Mouse (Mus musculus): ENCODE measurements around the gene Palld. TPM values are rescaled to one million over a fixed set of nuclear protein-coding genes. Genes with fewer than 3 reads are reported as not detected.

Palld gene
- polyA plus RNA-seq, 1 experiment from 2014 or later = 62.9 TPM

Other genes with a start within 250 kb of the Palld start
- gene Ddx60, start 25.4 kb upstream of the Palld start, polyA plus RNA-seq (2014; fragmentation: Nextera tagmentation; extraction: Ambion mirVana) = 0.04 TPM in 1 of 2 replicates, not detected in the other
- gene Anxa10, start 220.5 kb upstream of the Palld start, polyA plus RNA-seq (2014; fragmentation: Nextera tagmentation; extraction: Ambion mirVana) = not detected in 2 replicates

Data from limb, embryonic 11.5 days (tissue).